Mouse (Mus musculus): Measurements from ENCODE around the gene Fen1. TPM values are rescaled to one million over a fixed set of nuclear protein-coding genes. Genes with fewer than 3 reads are reported as not detected.

Gene Fen1
- polyA plus RNA-seq, 1 experiment from 2014 or later: 30.4 TPM

- Histone ChIP-seq H3K36me3 (ENCODE audit: control insufficient read depth, insufficient read depth) (peaks cover 60% of the 10 kb centered on the region), H3K4me3 (ENCODE audit: low read depth, low read length) (no peak overlapping the region), H3K27me3 (replicated peaks; ENCODE audit: control insufficient read depth, insufficient read depth, low read length) (no peaks in the 10 kb centered on the region), H3K27ac (ENCODE audit: low read depth, low read length) (no peak overlapping the region), H3K9ac (ENCODE audit: low read depth, low read length) (no peak overlapping the region), H3K9me3 (ENCODE audit: control insufficient read depth) (no peaks in the 10 kb centered on the region), H3K4me2 (replicated peaks; ENCODE audit: low read depth) (no peak overlapping the region), H3K4me1 (replicated peaks; ENCODE audit: control insufficient read depth, insufficient read depth, low read length) (no peaks in the 10 kb centered on the region)
- no peak for ATAC-seq
- TF ChIP-seq CTCF (IDR thresholded peaks at IDR 0.05; ENCODE audit: low read depth): no peak
- 71% methylated on average over 3 of the region's 3 CpGs for whole genome bisulfite sequencing
Observed at GRCm38 (mm10) chr19:10208851-10209250, 4.9 kb upstream of the Fen1 start.

GRCm38 (mm10) chr19:10205051-10205450 is 1.1 kb upstream of the Fen1 start:
- Histone ChIP-seq H3K27me3 (replicated peaks; ENCODE audit: control insufficient read depth, insufficient read depth, low read length) (no peaks in the 10 kb centered on the region), H3K4me1 (replicated peaks; ENCODE audit: control insufficient read depth, insufficient read depth, low read length) (no peaks in the 10 kb centered on the region), H3K27ac (ENCODE audit: low read depth, low read length) (peak overlapping the region; percentile 31; the same call in 1 of the 2 replicates), H3K36me3 (ENCODE audit: control insufficient read depth, insufficient read depth) (peaks cover 33% of the 10 kb centered on the region), H3K4me2 (replicated peaks; ENCODE audit: low read depth) (peak overlapping the region; percentile 78), H3K9ac (ENCODE audit: low read depth, low read length) (no peak overlapping the region), H3K4me3 (ENCODE audit: low read depth, low read length) (no peak overlapping the region), H3K9me3 (ENCODE audit: control insufficient read depth) (no peaks in the 10 kb centered on the region)
- ATAC-seq: no peak
- TF ChIP-seq CTCF (IDR thresholded peaks at IDR 0.05; ENCODE audit: low read depth): no peak
- WGBS: 51% methylated on average over 6 of the region's 6 CpGs

- peak overlapping the region; percentile 78 for H3K4me2 ChIP-seq (replicated peaks; ENCODE audit: low read depth)
- H3K27ac ChIP-seq (ENCODE audit: low read depth, low read length): peak overlapping the region; percentile 82
- no peaks in the 10 kb centered on the region for H3K9me3 ChIP-seq (ENCODE audit: control insufficient read depth)
- H3K27me3 ChIP-seq (replicated peaks; ENCODE audit: control insufficient read depth, insufficient read depth, low read length): no peaks in the 10 kb centered on the region
- no peaks in the 10 kb centered on the region for H3K4me1 ChIP-seq (replicated peaks; ENCODE audit: control insufficient read depth, insufficient read depth, low read length)
- H3K36me3 ChIP-seq (ENCODE audit: control insufficient read depth, insufficient read depth): peaks cover 33% of the 10 kb centered on the region
- TF ChIP-seq CTCF (IDR thresholded peaks at IDR 0.05; ENCODE audit: low read depth): peak; percentile 62
- 1% methylated on average over 5 of the region's 5 CpGs for WGBS
- H3K9ac ChIP-seq (ENCODE audit: low read depth, low read length): peak overlapping the region; percentile 72
- peak; percentile 29; the same call in 1 of the 2 replicates for ATAC-seq
- peak overlapping the region; percentile 60 for H3K4me3 ChIP-seq (ENCODE audit: low read depth, low read length)
Observed at GRCm38 (mm10) chr19:10204616-10205001, 640 bp upstream of the Fen1 start.

GRCm38 (mm10) chr19:10203146-10203847 is 672 bp downstream of the Fen1 start:
- no peak; the same call in 1 of the 2 replicates for ATAC-seq
- Histone ChIP-seq H3K27me3 (replicated peaks; ENCODE audit: control insufficient read depth, insufficient read depth, low read length) (no peaks in the 10 kb centered on the region), H3K4me2 (replicated peaks; ENCODE audit: low read depth) (peak overlapping the region; percentile 78), H3K4me3 (ENCODE audit: low read depth, low read length) (peak overlapping the region; percentile 60), H3K9me3 (ENCODE audit: control insufficient read depth) (no peaks in the 10 kb centered on the region), H3K4me1 (replicated peaks; ENCODE audit: control insufficient read depth, insufficient read depth, low read length) (no peaks in the 10 kb centered on the region), H3K36me3 (ENCODE audit: control insufficient read depth, insufficient read depth) (peaks cover 29% of the 10 kb centered on the region), H3K9ac (ENCODE audit: low read depth, low read length) (peak overlapping the region; percentile 72), H3K27ac (ENCODE audit: low read depth, low read length) (peak overlapping the region; percentile 82)
- no peak for TF ChIP-seq CTCF (IDR thresholded peaks at IDR 0.05; ENCODE audit: low read depth)
- 2% methylated on average over 23 of the region's 23 CpGs for WGBS

- no peak overlapping the region for H3K27ac ChIP-seq (ENCODE audit: low read depth, low read length)
- no peak overlapping the region for H3K9ac ChIP-seq (ENCODE audit: low read depth, low read length)
- peak; percentile 96 for TF ChIP-seq CTCF (IDR thresholded peaks at IDR 0.05; ENCODE audit: low read depth)
- H3K4me2 ChIP-seq (replicated peaks; ENCODE audit: low read depth): no peak overlapping the region
- no peaks in the 10 kb centered on the region for H3K4me1 ChIP-seq (replicated peaks; ENCODE audit: control insufficient read depth, insufficient read depth, low read length)
- 14% methylated on average over 3 of the region's 3 CpGs for WGBS
- H3K36me3 ChIP-seq (ENCODE audit: control insufficient read depth, insufficient read depth): peaks cover 45% of the 10 kb centered on the region
- H3K27me3 ChIP-seq (replicated peaks; ENCODE audit: control insufficient read depth, insufficient read depth, low read length): no peaks in the 10 kb centered on the region
- H3K9me3 ChIP-seq (ENCODE audit: control insufficient read depth): no peaks in the 10 kb centered on the region
- ATAC-seq: no peak; the same call in 1 of the 2 replicates
- H3K4me3 ChIP-seq (ENCODE audit: low read depth, low read length): no peak overlapping the region
Observed at GRCm38 (mm10) chr19:10198723-10199122, 5.2 kb downstream of the Fen1 start.

- no peak for TF ChIP-seq CTCF (IDR thresholded peaks at IDR 0.05; ENCODE audit: low read depth)
- no peaks in the 10 kb centered on the region for H3K27me3 ChIP-seq (replicated peaks; ENCODE audit: control insufficient read depth, insufficient read depth, low read length)
- no peak overlapping the region for H3K27ac ChIP-seq (ENCODE audit: low read depth, low read length)
- H3K4me1 ChIP-seq (replicated peaks; ENCODE audit: control insufficient read depth, insufficient read depth, low read length): no peaks in the 10 kb centered on the region
- peaks cover 48% of the 10 kb centered on the region for H3K36me3 ChIP-seq (ENCODE audit: control insufficient read depth, insufficient read depth)
- no peak overlapping the region for H3K9ac ChIP-seq (ENCODE audit: low read depth, low read length)
- WGBS: 59% methylated on average over 2 of the region's 2 CpGs
- ATAC-seq: no peak
- no peak overlapping the region for H3K4me2 ChIP-seq (replicated peaks; ENCODE audit: low read depth)
- no peak overlapping the region for H3K4me3 ChIP-seq (ENCODE audit: low read depth, low read length)
- H3K9me3 ChIP-seq (ENCODE audit: control insufficient read depth): no peaks in the 10 kb centered on the region
Observed at GRCm38 (mm10) chr19:10198286-10198685, 5.7 kb downstream of the Fen1 start.
